Mouse (Mus musculus) T-helper 2 cell (primary cell): ENCODE results near the gene Rasgrf2.

Experiments
- in situ Hi-C: fragments of 300-600 bp; cut with MboI, MseI; formaldehyde crosslinking; loops from one replicate; pipeline ENCODE4 v1.15.1; 2025; ENCODE audit warnings: high pct_unique_total_duplicates

Gene Rasgrf2

DNA sequence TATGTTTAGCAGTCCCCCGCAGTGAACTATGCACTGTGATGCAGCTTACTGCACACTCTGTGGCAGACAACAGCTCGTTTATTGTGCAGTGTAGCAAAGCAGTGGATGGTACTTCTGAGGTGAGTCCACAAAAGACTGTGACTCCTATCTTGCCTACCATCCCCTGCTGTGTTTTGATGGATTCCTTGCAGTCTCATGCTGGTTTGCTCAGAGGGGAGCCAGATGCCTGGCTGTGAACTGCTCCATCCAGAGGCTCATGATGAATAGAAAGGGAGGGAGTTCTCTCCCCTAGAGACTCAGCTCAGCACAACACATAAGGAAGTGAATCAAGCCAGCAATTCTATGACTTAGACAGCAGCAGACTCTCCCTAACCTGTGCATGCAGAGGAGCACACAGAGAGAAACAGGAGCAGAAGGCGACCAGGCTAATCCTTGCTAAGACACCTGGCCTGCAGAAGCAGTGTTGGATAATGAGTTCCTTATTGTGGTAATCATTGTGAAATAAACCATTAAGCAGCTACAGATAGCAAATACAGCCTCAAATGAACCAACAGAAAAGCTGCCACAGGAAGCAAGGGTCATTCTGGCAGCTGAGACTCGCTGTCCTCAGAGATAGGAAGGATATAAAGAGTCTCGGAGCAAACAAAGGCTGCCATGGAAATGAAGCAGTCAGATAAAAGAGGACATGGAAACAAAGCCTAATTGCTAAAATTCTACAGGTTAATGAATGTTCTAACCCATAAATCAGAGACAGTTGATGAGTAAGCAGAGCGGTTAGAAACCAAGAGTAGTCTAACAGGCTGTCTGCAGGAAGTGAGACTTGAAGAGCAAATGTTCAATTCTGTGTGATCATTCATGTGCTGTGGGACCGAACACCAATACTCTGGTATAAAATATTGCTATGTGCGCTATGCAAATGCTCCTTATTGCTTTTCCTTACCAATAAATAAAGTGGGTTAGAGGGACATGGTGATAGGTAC lies 89.6 kb downstream of the Rasgrf2 start:
- in situ Hi-C loops: no loop called here

DNA sequence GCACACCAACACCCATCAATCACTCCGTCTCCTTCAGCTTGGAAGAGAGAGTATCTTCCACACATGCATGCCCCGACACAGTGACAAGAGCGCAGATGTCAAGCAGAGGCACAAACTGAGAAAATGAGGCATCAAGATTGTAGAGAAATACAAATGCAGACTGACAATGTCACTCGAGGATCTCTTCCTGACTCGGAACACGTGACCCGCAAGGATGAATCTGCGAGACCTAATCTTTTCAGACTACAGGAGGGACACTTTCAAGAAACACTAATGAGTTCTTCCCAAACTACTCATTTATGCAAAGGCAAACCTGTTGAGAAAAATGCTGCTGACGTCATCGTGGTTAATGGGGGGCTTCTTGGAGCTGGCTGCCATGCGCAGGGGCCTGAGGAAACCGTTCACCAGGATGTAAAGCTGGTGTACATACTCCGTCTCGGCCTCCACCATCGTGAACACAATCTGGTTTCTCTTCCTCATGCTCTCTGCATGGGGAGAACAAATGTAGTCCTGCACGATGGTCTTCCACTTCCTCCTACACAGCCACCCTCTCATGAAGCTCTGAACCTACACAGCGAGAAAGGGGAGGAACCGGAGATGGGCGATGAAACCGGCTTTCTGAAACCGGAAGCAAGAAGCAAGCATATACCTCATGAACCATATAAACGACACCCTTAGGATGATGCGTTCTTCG lies 100.9 kb downstream of the Rasgrf2 start:
- in situ Hi-C loops: loop anchor here (5.0 kb wide), 1 partner anchor 48 kb away; no protein-coding TSS in a partner anchor

DNA sequence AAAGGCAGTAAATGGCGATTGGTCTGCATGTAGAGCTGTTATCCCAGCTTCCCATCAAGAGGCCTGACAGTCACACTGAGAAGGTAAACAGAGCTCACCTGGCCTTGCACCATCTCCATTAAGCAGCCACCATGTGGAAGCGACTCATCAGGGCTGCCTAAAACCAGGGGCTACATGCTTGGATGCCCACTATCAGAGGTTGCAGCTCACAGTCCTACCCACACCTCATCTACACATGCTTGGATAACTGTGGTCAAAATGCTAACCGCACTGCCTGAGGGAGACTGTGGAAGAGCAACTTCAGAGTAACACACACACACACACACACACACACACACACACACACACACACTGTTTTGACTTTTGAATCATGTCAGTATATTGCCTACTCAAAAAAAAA lies 101.8 kb downstream of the Rasgrf2 start:
- in situ Hi-C loops: loop anchor here (5.0 kb wide), 1 partner anchor 47 kb away; no protein-coding TSS in a partner anchor

DNA sequence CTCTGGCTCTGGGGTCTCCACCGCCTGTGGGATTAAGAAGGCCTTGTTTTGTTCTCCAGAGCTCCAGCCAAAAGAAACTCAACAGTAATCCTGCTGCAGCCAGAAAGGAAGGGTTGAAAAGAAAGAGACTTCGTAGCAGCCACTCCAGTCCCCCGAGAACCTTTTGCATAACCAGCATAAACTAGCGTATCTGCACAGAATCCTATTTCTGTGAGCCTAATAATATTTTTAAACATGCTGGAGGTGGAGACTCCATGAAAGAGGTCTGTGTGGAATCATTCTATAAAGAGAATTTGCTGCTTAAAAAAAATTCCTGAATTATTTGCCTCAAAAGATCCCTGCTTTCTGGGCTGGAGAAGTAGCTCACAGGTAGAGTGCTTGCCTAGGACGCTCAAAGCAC lies 103.5 kb downstream of the Rasgrf2 start:
- in situ Hi-C loops: no loop called here

DNA sequence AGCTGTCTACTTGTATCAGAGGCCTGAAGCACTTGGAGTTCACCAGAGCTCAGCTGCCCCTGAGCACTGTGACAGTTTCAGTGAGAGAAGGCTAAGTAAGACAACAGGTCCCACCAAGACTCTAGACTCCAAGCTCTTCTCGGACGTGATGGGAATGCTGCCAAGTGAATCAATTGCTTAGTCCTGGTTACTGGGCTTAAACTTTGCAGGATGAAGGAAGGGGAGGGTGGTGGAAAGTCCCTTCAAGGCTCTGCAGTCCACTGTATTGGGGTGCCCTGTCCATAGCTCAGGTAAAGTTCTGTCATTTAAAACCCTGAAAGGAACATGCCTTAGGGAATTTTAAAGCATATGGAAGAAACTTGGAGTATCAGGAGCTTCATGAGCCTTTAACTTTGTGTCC lies 104.8 kb downstream of the Rasgrf2 start:
- in situ Hi-C loops: no loop called here

DNA sequence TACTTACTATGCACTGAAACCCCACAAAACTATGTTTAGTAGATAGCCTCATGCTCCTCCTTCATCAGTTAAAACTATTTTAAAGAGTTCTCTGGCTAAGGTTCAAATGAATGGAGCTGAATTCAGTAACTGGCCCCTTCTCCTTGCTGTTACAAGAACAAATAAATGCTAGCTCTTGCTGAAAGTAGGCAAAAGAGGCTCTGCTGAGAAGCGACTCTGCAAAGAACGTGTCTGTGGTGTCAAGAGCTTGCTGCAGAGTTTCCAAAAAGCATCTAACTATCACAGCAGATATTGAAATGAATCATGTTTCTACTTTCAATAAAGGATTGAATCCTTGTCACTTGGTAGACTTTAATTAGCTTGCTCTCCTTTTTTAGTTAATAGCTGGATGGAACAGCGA lies 106.3 kb downstream of the Rasgrf2 start:
- in situ Hi-C loops: no loop called here

DNA sequence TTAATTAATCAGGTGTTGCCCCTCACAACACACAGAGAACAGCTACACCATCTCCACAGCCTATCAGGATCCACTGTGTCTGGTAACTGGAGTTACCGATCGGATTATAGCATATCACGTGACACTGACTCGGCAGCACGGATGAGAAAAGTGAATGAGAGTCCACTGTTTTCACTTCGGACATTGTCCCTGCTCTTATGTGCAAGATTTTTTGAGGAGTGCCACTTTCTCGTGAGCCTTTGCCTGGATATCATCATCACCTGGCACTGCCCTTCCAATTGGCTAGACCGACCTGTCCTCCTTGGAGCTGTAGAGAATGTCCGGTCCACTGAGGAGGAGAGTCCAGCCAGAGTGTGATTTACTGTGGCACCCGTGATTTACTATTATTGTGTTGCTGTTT lies 109.3 kb downstream of the Rasgrf2 start:
- in situ Hi-C loops: no loop called here

DNA sequence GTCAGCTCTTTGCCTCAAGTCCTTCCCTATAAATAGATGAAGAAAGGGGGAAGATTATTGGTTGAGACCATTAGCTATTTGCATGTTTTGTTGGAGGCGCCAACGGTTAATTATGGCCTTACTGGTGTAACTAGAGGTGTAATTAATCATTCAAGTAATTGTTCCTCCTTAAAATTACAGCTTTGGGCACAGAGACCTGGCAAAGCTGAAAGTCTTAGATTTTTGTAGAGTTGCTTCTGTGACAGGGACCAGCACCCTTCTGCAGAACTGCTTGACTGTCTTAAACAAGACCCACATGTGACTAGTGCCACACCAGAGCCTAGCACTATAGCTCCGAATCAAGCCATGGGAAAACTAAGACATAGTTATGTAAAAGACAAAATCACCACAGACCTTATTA lies 134.5 kb downstream of the Rasgrf2 start:
- in situ Hi-C loops: no loop called here

DNA sequence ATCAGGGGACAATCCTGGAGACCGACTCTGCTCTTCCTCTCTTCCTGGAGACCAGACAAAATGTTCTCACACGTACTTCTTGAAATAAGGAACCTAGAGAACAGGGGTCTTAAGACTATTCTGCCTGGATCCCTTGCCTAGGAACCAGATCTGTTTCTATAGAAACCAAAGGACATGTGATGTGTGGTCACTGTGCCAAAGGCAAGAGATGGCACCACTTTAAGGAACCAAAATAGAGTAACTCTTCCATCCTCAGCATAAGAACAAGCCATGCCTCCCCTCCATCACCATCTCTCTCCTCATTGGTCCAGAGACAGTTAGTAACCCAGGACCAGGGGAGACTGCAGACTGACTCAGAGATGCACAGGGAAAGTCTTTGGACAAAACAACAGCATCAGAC lies 140.0 kb downstream of the Rasgrf2 start:
- in situ Hi-C loops: no loop called here

DNA sequence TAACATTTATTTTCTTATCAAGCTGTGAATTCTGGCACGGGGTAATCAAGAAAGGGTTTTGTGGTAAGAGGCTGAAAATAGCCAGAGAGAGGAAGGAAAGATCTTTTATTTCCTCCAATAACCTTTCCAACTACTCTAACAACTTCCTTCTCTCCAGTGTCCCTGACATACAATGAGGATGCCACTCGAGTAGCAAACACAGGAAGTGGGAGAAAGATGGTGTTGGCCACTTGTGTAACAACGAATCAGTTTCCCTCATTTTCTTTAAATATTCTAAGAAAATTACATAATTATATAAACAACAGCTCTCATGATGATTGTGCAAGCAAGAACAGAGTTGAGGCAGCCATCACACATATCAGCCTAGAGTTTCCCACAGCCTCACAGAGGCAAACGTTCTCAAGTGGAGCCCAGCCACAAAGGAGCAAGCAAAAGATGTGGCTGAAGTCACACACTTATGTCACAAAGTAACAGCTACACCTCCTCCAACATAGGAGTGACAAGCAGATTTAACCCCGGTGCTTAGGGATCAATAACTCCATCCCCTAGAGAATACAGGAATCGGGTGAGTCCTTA lies 140.7 kb downstream of the Rasgrf2 start:
- in situ Hi-C loops: no loop called here

DNA sequence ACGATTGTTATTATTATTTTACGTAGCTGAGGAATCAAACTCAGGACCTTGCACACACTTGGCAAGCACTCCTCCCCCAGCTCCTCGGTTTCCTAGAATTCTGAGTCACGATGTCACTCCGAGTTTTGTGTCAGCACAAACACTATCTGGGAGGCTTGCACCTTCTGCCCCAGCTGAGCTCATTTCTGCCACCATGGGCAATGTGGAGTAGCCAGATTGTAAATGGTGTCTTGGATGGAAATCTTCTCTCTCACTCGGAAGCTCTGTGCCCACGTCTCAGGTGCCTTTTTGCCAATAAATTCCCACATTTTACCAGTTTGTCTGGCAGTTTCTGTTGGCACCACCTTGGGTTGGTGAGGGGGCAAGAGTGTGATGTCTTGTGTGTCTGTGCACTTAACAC lies 143.1 kb downstream of the Rasgrf2 start:
- in situ Hi-C loops: no loop called here

DNA sequence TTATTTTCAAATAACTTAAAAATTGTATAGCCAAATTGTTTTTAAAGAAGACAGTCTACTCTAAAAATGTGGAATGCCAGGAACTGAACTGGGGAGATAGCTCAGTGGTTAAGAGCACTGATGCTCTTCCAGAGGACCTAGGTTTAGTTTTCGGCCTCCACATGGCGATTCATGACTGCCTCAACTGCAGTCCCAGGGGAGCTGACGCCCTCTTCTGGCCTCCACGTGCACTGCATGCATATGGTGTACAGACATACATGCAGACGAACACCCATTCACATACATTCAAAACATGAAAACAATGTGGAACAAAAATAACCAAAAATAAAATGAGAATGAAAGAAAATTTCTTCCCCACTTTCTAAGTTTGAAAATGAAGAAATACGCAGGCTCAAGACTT lies 144.5 kb downstream of the Rasgrf2 start:
- in situ Hi-C loops: no loop called here

DNA sequence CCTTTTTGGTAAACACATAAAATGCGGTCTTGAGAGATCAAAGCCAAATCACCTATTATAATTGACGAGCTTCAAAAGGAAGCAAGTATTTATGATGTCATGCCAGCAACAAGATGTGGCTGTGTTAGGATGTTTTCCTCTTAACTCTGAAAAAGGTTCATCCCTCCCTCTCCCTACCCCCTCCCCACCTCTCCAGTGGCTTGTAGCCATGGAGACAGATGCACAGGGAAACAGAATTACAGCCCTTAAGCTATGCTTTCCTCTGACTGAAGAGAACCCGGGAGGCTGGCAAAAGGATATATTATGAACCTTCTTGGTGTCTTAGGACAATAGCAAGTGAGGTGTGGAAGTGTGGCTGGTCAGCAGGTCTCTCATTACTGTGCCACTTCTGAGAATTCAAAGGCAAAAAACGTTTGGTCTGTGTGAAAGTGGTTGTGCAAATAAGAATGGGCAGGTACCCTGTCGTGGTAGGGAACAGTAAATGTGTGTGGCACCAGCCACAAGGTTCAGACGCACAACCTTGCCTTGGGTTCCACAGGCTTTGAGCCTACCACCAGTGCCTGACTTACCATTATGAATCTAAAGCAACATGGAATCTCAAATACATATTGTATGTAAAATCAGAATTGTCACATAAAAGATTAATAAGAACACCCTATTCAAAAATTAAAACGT lies 145.4 kb downstream of the Rasgrf2 start:
- in situ Hi-C loops: no loop called here

DNA sequence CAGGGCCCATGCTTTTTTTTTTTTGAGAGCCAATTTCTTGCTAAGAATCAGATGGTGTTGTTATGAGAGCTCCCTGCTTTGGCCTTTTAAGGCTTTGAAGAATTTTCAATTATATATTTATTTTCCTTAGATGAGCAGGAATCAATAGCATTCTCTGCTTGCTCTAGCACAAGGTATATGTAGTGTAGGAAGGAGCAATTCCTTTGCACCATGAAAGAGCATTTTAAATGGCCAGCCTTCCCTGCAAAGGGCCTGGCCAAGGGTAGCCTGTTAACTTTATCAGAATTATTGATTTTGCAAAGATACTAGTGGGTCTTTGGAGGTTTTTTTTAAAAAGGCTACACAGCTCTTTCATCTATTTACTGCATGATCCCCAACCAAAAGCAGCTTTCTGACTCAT lies 146.4 kb downstream of the Rasgrf2 start:
- in situ Hi-C loops: no loop called here

DNA sequence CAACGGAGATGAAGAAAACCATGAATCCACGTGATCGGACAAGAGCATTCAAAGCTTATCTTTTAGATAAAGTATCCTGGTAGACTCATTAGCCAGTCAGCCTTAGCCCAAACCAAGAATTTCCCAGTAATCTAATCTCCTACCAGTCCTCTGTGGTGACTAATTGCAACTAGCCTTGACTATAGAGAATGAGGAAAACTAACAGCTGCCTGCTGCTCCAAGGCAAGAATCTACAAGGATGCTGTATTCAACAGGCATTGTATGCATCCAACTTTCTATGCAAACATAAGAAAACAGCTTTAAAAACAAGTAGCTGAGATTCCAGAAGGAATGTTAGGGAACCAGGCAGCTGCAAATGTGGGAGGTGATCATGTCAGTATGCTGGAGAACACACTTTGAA lies 149.4 kb downstream of the Rasgrf2 start:
- in situ Hi-C loops: loop anchor here (5.0 kb wide), 1 partner anchor 50 kb away; no protein-coding TSS in a partner anchor

DNA sequence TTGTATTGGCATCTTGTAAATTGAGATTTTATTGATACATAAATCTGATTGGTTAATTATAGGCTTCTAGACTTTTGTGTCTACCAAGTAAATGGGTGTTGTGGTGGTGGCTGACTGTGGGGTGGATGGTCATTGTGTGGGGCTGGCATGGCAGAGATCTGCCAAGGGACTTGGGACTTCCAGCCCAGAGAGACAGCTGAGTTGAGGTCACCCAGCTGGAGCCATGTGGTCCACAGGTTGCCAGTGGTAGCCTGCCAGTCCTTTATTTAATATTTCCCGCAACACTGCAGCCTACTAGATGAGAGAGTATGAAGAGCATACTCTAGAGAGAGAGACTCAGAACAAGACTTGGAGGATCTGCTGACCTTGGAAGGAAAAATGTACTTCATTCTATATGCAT lies 150.0 kb downstream of the Rasgrf2 start:
- in situ Hi-C loops: loop anchor here (5.0 kb wide), 1 partner anchor 51 kb away; no protein-coding TSS in a partner anchor

DNA sequence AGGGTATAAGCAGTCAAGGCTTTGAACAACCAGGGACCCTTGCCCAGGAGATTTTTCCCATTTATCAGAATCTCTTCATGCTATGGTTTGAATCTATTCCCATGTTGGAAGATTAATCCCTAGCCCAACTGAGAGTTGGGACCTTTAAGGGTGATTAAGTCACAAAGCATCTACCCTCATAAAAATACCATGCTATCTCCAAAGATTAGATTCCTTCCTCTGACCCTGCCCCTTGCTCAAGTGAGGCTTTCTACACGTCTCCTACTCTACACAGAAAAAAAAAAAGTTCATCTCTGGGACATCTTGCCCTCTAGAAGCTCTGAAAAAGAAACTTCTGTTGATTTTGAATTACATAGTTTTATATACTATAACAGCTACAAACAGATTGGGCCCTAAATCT lies 154.5 kb downstream of the Rasgrf2 start:
- in situ Hi-C loops: no loop called here

DNA sequence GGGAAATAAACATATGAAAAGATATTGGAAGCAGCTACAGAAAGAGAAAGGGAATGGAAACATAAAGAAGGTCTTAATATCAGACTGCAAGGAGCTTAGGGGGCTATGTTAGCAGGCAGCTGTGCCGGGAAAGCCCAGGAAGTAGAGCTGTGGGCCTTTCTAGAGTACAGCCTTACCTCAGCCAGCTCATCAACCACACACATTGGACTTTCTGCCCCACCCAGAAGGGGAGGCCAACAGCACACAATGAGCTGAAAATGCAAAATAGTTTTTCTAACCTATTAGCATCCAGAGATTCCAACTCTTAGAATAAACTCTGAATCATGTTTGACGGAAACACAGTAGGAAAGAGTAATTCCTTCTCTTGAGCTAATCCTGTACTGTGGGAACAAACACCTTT lies 154.9 kb downstream of the Rasgrf2 start:
- in situ Hi-C loops: no loop called here

DNA sequence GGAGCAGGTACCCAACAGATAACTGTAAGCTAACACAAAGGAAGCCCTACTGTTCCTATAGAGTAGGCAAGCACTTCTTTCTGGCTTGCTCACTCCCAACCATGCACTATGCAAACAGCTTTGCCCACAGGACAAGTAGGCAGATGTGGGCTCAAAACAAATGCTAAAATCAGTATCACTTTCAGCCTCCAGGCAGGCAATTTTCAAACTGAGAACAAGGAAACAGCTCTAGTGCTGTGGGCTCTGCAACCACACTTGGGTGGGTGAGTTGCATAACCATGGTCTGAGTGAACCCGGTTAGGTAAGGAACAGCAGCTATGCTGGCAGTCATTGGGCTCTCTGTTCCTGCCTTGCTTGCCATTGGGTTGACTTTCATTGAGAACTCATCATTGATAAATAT lies 157.3 kb downstream of the Rasgrf2 start:
- in situ Hi-C loops: no loop called here

DNA sequence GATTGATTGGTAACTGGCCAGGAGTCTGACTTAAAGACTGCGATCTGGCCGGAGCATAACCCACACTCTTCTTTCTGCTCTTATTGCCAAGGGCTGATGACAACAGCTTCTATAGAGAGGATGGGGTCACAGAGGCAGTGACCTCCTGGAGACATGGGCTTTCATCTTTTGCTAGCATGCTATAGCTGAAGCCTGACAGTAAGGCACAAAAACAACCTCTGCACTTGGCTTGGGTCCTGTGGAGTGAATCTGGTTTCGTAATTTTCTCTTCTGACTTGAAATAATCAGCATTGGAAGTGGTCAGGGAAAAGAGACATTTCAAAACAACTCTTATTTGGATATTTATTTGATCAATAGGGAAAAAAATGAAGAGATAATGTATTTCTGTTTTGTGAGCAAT lies 160.2 kb downstream of the Rasgrf2 start:
- in situ Hi-C loops: no loop called here

DNA sequence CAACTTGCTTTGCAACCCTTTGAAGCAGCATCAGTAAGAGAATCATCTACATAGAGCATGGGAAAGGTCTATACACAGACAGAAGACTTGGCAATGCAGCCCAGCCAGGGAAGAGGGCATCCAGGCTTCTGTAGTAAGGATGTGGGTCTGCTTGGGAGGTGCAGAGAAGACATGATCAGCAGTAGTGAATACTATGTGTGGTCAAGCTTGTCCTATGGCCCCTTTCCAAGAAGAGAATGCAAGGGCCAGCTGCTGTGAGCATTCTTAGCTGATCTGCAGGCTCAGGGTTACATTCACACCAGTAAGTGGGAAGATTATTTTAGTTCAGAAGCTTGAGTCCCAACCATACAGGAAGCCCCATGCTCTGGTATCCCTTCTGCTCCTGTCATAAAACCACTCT lies 175.0 kb downstream of the Rasgrf2 start:
- in situ Hi-C loops: loop anchor here (10.0 kb wide), 1 partner anchor 1638 kb away; no protein-coding TSS in a partner anchor

DNA sequence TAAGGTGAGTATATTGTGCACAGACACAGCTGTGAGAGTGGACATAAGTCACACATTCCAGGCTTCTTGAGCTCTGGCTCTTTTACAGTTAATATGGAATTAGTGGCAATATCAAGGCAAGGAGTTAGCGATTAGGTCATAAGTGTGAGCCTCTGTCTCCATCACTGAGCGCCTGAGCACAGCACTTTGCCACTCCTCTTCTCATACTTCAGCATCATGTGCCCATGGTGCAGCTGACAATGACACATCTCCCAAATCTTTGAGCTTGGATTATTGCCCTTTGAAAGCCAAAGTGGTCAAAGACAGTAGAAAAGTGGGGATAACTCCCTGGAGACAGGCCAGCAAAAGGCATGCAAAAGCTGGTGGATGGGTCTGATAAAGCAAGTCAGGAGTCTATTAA lies 175.8 kb downstream of the Rasgrf2 start:
- in situ Hi-C loops: loop anchor here (10.0 kb wide), 1 partner anchor 1639 kb away; no protein-coding TSS in a partner anchor
